Mouse (Mus musculus) urinary bladder, adult 2 months (tissue): ENCODE data around the gene Gstz1. TPM values are rescaled to one million over a fixed set of nuclear protein-coding genes. Genes with fewer than 3 reads are reported as not detected.
"Not testable (repeated sequence)": the region's sequence is repeated elsewhere in the genome, so short reads cannot be mapped to it uniquely, and the experiment has no call there.

Experiments
- DNase-seq: peaks from one replicate; pipeline ENCODE4 v3.0.0; 2022; ENCODE audit warnings: low spot score
- polyA plus RNA-seq: library from polyadenylated mRNA; depleted of rRNA; stranded (reverse); fragments of >200 nt; gene quantifications from 2 replicates; pipeline ENCODE4 v1.2.3, GENCODE M21; 2012; rRNA removed

The Gstz1 gene
- 70.0 and 90.4 TPM in 2 replicates for polyA plus RNA-seq

DNA sequence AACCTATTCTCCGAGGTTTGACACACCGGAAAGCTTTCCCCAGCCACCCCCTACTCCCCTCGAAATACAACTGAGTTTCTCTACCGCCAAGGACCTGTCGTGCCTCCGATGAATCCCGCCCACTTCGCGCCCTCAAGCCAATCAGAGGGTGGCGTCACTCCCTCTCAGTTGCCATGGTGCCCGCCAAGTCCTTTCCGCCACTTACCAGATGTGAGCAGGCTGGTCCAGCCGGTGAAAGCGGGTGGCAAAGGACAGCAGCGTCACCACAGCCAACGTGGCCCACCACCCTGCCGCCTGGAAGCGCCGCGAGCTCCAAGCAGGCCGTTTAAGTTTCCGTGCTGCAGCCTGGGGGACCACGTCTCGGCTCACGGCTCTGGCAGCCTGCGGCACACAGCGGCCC is at the start of gene Gstz1:
Gstz1 (plus strand) TSS at position 200 of the 400 bp plus-strand sequence.
- DNase-seq, result peak; percentile 66

DNA sequence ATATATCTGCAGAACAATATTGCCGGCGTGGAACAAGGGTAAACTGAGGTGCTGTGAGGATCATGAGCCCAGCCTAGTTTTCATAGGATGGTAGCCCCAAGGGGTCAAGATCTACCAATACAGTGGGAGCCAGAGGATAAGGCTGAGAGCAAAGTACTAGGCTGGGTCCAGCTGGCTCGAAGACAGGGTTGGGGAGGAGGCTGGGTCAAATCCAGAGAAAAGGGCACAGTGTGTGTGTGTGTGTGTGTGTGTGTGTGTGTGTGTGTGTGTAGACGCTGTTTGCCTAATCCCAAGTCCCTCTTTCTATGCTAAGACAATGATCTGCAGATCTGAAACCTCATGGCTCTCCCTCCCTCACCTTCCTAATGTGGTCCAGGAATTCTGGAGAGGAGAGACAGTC is 46.6 kb upstream of the Gstz1 start:
- DNase-seq, result no peak

DNA sequence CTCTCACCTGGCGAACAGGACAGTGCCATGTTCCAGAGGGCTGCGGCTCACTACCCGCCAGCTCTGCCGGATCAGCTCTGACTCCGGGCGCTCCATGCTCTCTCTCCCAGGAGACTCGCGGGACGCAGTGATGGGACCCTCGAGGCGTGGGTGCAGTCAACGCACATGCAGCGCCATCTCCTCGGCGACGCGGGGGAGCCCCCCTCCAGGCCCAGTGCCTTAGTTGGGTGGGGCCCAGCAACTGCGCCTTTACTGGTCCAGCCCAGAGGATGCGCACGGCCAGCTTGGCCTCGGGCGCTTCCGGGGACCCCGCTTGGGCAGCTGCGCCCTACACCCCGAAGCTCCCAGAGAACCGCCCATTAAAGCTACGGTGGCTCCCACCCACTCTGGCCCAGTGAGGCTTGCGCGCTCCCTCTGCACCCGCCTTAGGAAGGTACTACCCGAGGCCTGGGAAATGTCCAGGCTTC is 44.8 kb upstream of the Gstz1 start, which contains the start of gene Ngb:
Ngb (minus strand) TSS at position 375 of the 467 bp plus-strand sequence.
- DNase-seq, result no peak

DNA sequence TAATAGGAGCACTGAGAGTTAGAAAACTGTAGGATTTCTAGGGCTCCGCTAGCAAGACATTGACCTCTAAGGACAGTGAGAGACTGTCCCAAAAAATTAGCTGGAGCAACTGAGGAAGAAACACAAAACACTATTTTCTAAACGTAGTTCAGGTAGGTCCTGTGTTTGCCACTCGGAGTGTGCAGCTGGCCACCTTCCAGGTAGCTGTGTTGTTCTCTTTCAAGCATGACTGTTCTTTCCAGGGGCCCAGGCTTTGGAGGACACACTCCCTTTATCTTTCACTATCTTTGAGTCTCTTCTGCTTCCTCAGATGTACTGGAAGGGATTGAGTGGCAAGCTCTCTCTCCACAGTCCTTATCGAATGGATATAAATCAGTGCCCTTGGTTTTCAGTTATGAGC is 43.5 kb upstream of the Gstz1 start:
- no peak for DNase-seq

DNA sequence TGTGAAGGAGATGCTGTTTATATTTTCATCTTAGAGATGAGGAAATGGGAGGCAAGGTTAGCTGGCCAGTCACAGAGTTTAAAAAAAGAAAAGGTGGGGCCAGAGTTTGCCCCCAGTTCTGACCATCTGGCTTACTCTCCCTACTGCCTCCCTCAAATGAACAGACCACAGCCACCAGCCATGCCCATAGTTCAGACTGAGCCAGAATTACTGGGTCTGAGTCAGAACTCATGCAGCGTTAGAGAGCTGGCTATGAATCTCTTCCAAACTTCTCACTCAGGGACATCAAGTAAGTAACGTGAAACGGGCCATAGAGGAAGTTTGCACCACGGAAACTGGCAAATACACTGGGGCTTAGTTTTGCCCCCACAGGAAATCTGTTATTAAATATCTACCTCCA is 42.2 kb upstream of the Gstz1 start:
- no peak for DNase-seq

DNA sequence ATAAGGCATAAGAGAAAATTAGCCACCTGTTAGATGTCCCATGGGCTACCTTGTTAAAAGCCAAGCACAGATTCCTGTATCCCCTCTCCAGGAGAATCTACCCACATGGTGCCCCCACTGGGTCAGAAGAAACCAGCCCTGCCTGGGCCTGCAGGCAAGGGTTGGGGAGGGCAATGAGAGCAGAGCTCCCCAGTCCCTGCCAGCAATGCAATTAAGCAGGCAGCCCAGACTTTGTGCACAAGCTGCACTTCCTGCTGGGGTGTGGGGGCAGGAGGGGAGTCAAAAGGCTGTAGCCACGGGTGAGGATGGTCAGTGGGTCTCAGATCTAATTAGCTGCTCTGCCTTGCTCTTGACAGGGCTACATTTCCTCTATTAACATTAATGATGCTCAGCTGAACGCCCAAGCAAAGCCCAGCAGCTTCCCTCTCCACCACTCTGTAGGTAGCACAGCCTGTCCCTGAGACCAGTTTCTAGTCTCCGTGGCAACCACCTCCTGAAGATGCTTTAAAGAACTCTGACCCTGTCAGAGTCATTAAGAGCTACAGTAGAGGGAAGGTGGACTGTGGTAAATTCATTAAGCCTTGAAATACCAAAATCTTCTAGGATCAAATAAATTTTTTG is 39.5 kb upstream of the Gstz1 start:
- no peak for DNase-seq

DNA sequence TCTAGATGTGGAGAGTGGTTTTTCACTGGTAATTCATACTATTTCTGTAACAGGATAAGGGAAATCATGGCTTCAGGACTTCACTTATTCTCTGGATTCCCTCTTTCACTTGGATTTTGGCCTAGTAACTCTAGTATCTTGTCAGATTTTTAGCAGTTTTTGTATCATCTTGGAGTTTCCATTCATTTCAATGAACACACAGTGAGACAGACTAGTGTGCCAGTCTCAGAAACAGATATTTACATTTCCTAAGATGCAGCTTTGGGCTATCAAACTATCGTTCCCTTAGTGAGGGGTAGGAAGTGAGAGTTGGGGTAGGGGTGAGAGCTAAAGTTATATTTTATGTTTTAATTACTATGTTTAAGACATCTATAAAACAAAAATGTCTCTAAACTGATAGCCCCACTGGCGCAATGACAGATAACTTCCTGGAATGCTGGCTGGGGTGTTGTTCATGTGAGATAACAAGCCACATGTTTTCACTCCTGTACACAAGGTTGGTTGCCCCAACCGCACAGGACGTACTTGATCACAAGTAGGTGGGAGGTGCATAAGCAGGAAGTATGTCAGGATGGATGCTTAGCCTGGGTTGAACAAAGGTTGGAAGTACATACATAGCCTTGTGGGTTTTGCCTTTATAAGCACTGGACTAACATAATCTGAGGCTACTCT is 24.9 kb upstream of the Gstz1 start:
- DNase-seq, result no peak

DNA sequence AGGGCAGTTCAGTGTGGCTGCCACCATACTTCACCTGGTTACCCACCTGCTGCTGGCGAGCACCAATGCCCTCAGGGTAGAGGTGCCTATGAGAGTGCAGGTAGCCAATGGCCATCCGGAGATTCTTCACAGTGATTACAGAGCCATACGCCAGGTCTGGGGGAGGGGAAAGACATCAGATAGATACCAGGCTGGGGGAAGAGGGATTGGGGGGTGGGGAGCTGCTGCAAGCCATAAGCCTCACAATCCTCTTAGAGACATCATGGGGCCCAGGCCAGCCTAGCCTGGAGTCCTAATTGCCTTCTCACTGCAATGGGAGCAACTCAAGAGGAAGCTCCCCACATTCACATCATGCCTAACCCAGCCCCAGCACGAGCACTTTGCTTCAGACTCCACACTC is 19.7 kb upstream of the Gstz1 start:
- no peak for DNase-seq

DNA sequence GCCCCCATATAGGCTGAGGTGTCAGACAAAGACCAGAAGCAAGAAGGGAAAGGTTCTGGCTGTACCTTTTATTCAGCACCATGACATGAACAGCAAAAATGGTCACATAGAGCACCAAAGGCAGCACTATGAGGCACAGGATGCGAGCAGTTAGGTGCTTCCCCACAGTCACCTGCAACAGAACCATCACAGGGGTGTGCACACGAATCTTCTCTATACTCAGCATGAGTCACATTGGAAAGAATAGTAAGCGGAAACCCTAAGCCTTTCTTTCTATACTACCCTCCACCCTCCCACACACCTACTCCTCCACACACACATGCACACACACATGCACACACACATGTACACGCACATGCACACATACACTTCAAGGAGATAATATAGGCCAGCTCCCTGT is 16.7 kb upstream of the Gstz1 start:
- DNase-seq, result no peak

DNA sequence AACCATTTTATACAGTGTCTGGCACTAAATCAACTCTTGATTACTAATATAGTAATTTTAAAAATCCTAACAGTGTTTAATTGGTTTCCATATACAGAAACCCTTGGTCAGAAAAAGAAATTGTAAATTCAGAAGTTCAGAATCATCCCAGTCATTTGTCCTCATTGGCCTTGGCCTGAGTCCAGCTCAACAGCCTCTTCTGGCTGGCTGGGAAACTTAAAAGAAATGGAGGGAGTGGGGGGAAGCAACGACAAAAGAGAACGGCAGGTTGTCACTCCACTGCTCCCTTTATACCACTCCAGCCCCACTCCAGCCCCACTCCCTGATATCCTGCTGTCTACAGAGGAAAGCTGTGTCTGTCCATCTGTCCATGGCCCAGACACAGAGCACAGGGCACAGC is 15.8 kb upstream of the Gstz1 start:
- DNase-seq, result no peak

DNA sequence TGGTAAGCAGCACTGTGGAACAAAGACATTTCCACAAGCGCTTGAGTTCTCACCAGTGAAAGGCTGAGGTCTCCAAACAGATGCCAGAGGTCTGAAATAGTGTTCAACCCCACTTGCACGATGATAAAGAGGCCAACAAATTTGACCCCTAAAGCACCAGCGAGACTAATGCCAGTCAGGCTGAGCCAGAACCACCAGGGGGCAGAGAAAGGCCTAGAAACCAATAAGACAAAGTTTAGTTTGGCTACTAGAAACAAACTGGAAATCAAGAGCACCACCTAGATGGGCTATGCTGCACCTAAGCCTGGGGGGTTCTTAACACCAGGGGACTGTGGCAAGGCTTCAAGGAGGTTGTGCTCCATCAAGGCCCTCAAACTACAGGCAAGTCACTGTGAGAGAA is 15.3 kb upstream of the Gstz1 start:
- no peak for DNase-seq

DNA sequence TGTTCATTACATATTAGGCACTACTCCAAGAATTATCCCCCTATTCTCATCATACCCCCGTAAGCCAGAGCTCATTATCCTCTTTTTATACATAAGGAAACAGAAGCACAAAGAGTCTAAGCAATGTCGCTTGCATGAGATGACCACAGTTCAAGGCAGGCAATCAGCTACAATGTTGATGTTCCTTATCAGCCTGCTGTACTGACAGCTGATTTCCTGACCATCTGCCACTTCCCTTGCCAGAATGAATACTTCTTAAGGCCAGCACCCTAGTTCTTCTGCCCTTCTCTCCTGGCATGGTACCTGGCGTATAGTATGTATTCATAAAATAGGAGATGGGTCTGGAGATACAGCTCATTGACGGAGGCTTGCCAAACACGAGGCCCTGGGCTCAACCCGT is 14.8 kb upstream of the Gstz1 start:
- no peak for DNase-seq

DNA sequence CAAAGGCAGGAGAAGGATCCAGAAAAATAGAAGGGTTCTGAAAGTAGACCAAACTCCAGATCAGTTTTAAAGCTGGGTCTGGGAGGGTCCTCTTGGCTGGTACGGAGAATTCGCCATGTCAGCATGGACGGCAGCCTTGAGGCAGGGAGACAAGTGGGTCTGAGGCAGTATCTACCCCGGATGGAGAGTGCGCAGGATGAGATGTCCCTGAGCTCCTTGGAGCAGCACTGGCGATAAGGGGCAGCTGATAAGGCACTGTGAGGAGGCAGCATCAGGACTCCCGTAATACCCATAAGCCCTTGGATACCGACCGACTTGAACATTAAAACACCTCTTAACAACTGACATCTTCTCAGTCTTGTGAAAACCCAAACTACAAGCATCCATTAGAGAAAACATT is 14.2 kb upstream of the Gstz1 start:
- DNase-seq, result no peak

DNA sequence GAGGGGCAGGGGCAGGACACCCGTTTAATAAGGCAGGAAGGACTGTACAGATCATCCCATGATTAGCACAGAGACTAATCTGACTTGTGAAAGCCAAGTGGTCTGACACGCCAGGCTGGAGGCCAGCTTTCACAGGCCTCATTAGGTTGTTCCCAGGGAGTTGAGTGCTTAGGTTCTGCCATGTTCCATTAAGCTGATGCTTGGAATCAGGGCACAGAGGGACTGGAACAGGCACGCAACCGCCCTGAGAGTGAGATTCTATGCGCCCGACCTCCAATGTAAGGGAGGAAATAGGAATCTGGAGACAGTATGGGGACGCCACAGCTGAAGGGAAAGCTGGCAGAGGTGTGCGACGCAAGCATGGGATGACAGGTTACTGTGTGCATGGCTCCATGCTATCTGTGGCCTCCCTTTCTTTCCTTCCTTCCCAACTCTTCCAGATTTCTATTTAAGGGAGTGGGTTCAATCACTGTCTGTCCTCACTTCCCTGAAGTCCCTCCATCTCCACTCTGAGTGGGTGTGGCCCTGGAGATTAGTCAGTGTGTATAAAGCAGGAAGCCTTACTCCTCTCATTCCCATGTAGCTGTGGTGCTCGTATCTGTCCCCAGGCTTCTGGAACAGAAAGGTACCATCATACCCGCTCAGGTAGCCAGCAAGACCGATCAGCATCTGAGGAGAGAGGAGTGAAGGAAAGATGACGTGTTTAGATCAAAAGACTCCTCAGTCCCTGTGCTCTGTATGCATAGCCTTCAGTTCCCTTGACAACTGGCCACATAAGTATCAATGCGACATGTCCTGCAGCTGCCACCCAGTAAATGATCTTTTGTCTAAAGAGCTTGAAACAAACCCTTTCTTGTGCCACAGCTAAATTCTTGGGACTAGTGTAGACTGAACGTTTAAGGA is 9.3 kb upstream of the Gstz1 start:
- DNase-seq, result no peak

DNA sequence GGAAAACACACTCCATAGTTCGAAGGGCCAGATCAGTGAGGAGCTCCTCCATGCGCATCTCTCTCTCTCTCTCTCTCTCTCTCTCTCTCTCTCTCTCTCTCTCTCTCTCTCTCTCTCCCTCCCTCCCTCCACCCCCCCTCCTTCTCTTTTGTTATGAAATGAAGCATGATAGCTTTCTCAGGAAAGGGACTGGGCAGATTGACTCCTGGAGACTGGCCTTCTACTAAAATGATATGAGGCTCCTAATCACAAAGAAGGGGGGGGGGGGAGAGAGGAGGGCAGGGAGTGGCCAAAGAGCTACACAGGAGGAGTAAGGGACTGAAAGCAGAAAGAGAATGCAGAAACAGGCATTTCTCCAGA is 8.6 kb upstream of the Gstz1 start:
- no peak for DNase-seq

DNA sequence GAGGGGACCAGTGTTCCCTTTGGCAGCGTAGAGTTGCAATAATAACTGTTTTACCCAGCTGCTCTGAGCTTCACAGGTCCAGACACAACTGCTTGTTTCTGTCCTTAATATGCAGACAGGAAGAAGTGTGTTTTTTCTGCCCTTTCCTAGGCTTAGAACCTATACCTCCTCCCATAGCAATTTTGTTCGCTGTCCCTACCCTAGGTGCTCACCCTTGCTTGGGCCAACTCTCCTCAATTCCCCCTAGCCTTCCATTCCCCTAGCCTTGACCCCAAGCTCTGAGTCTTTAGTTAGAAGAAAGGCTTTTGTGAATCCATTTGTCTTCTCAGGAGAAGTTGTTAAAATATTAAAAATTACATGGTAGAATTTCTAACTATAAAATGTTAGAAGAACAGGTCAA is 8.2 kb upstream of the Gstz1 start:
- DNase-seq, result no peak

DNA sequence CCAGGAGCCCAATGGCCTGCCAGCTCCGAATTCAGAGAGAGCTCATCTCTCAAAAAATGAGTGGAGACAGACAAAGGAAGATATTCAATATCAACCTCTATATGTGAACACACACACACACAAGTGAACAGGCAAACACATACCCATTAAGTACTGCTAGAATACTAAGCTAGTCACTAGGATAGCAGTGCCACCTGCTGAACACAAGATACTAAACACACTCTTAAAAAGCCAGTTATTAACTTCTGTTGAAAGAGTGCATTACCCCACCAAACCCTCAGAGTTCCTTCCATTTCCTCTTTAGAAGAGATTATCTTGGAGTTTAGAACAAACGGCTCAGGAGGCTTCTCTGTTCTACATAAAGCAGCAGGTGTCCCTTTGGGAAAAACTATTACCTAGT is 4.8 kb upstream of the Gstz1 start:
- no peak for DNase-seq

DNA sequence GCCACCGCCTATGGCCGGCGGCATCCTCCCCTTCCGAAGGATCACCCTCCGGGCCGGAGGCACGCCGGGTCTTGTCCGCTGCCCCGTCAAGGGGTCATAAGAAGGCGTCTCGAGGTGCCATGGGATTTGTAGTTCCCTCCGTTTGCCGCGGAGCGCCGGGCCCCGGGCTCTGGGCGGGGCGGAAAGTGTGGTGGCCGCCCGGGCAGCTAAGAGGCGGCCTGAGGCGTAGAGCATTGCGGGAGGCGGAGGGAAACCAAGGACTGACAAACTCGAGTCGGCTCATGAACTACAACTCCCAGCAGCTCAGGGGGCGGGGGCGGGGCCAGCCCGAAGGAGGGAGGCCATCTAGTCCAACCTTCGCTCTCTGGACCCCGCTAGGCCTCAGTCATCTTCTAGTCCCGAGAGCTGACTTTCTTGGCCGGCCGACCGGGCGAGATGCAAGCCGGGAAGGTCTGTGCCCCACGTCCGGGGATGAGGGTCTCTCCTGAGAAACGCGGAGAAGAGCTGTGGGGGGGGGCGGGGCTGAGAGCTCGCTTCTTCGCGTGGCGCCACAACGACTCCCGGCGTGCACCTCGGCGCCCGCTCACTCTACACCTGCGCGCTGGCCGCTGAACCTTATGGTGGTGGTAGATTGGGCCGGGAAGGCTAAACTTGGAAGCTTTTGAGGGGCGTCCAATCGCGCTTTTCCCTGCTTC is 577 bp downstream of the Gstz1 start, which contains the start of gene Pomt2:
Pomt2 (minus strand) TSS at position 574 of the 695 bp plus-strand sequence.
- peak; percentile 83 for DNase-seq

DNA sequence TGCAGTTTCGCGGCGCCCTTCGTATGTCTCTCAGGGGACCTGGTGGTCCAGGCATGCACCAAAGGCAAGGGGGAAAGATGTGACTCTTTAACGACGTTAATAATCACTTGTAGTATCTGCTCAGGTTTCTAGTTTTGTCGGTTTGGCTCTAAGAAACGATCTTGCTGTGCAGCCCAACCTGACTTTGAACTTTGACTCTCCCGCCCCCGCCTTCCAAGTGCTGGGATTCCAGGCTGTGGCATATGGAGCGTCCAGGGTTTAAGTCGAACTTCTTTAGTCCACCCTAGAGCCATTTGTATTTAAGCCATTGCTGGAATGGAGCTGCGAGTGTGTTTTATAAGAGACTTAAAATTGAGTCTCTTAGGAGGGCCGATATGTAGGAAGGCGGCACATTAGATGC is 1.2 kb downstream of the Gstz1 start:
- no peak for DNase-seq

DNA sequence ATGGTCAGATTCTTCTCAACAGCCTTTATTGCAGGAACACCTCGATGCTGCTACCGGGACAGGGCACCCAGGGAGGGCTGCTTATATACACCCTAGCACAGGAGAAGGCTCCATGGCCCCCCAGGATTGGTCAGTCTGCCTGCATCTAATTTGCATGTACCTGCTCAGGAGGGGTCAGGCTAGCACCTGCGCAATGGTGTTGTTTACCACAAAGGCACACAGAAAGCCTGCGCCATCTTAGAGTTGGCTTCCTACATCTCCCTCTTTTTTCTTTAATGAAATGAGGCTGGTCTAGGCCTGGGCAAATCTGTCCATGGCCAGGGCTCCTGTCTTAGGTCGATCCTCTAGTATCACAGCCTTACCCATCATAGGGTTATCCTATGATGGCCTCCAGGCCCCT is 2.5 kb downstream of the Gstz1 start:
- DNase-seq, result no peak

DNA sequence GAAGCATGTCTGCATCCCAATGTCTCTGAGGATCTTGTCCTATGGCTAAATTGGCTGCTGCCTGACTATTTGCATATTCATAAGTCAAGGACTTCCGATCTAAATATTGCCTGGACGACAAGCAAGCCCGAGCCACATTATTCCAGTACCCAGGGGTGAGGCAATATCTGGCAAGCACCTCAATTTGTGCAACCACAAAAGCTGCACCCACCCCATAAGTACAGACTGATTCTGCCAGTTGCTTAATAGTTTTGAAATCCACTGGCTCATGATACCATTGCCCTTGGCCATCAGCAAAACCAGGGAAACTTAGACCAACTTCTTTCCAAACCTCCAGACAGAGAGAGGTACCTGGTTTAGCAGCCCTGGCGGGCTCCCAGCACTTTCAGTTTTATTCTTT is 7.5 kb downstream of the Gstz1 start:
- not testable (repeated sequence) for DNase-seq

DNA sequence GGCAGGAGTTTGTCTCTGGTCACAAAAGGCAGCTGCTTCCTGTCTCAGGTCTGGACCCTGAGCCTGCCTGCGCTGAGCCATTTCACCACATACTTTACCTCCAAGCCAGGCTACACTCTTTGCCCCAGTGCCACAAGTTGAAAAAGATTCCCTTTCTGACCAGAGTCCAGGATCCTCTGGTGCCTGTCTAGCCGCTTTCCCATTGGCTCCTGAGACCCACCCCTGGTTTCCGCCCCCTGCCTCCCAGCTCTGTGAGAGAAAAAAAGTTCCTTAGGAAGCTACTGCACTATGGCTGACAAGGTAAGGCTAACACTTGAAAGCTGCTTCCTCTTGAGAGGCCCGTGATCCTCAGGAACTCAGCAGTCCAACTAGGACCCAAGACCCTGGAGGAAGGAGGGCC is 10.4 kb downstream of the Gstz1 start:
- no peak for DNase-seq
